Mouse (Mus musculus) CH12.LX (cell line): Measurements from ENCODE around the gene 1500015O10Rik. TPM values are rescaled to one million over a fixed set of nuclear protein-coding genes. Genes with fewer than 3 reads are reported as not detected.

Experiments
- DNase-seq: peaks from one replicate; pipeline ENCODE4 v3.0.0-alpha.2; 2013; ENCODE audit errors: extremely low read depth
- H3K27ac ChIP-seq: 2 replicates; pipeline ENCODE4 v1.5.1; 2012; ENCODE audit warnings: low read depth, mild to moderate bottlenecking, control low read depth, moderate library complexity; ENCODE audit not compliant: insufficient read depth
- H3K27me3 ChIP-seq: replicated peaks from 2 replicates; pipeline ENCODE3; 2012; ENCODE audit warnings: inconsistent platforms
- H3K36me3 ChIP-seq, 2 experiments: replicated peaks in 1 of 2; 2 replicates each; pipeline versions ENCODE3 to v1.6.1; 2012; ENCODE audit warnings: inconsistent platforms in 1 of 2, low read length in 1 of 2, mild to moderate bottlenecking in 1 of 2, mixed read lengths in 1 of 2, moderate library complexity in 1 of 2; ENCODE audit not compliant: control insufficient read depth in 1 of 2, insufficient read depth in 1 of 2
- H3K4me1 ChIP-seq, 2 experiments: 2 replicates each; pipeline ENCODE4 v1.6.1; 2012; ENCODE audit warnings: inconsistent platforms in 1 of 2, moderate library complexity in 1 of 2; ENCODE audit not compliant: insufficient read depth in 2 of 2, control insufficient read depth in 1 of 2
- H3K4me2 ChIP-seq: 2 replicates; pipeline ENCODE4 v1.6.1; 2012; ENCODE audit warnings: low read depth, mild to moderate bottlenecking, control low read depth; ENCODE audit not compliant: poor library complexity, insufficient read depth, severe bottlenecking
- H3K4me3 ChIP-seq, 3 experiments: fragments of 150-350 bp in 1 of 3; sonication (generic) in 1 of 3; replicated peaks in 1 of 3; 2 replicates each; pipeline versions ENCODE3 to v1.5.1; 2011 to 2012; ENCODE audit warnings: low read depth in 2 of 3, low read length in 2 of 3, mild to moderate bottlenecking in 2 of 3, moderate library complexity in 2 of 3, control low read depth in 1 of 3, improper control_type of control experiment in 1 of 3, inconsistent platforms in 1 of 3, mixed read lengths in 1 of 3; ENCODE audit not compliant: poor library complexity in 1 of 3
- H3K79me2 ChIP-seq: replicated peaks from 2 replicates; pipeline ENCODE4 v1.6.1; 2012; ENCODE audit warnings: mild to moderate bottlenecking, moderate library complexity; ENCODE audit not compliant: control insufficient read depth, poor library complexity, insufficient read depth, severe bottlenecking; ENCODE audit errors: extremely low read depth
- H3K9ac ChIP-seq: 2 replicates; pipeline ENCODE4 v1.6.1; 2012; ENCODE audit warnings: low read depth, mild to moderate bottlenecking, control low read depth, moderate library complexity; ENCODE audit not compliant: insufficient read depth
- H3K9me3 ChIP-seq: replicated peaks from 2 replicates; pipeline ENCODE3; 2012; ENCODE audit warnings: low read length, inconsistent platforms, mixed read lengths
- BHLHE40 ChIP-seq: IDR thresholded peaks from 2 replicates; pipeline ENCODE4 v1.6.1; 2011; ENCODE audit warnings: mild to moderate bottlenecking, low read depth, low read length, improper control_type of control experiment
- CTCF ChIP-seq, 2 experiments: IDR thresholded peaks in 1 of 2; conservative IDR thresholded peaks in 1 of 2; 2 replicates each; pipeline ENCODE4 v1.5.1; 2011 to 2012; ENCODE audit warnings: low read depth in 2 of 2, low read length in 2 of 2, improper control_type of control experiment in 1 of 2, inconsistent platforms in 1 of 2, mild to moderate bottlenecking in 1 of 2, moderate library complexity in 1 of 2
- E2F4 ChIP-seq: IDR thresholded peaks from 2 replicates; pipeline ENCODE4 v1.6.1; 2011; ENCODE audit warnings: low read depth, low read length, improper control_type of control experiment; ENCODE audit not compliant: insufficient replicate concordance
- ETS1 ChIP-seq: conservative IDR thresholded peaks from 2 replicates; pipeline ENCODE4 v1.6.1; 2012; ENCODE audit warnings: low read depth, mild to moderate bottlenecking, inconsistent platforms, low read length, improper control_type of control experiment, moderate library complexity
- GABPA ChIP-seq: IDR thresholded peaks from 2 replicates; pipeline ENCODE4 v1.6.1; 2012; ENCODE audit warnings: low read depth, low read length, improper control_type of control experiment, inconsistent platforms; ENCODE audit not compliant: insufficient replicate concordance
- JUND ChIP-seq: conservative IDR thresholded peaks from 2 replicates; pipeline ENCODE4 v1.6.1; 2011; ENCODE audit warnings: low read depth, low read length, improper control_type of control experiment
- KAT2A ChIP-seq: IDR thresholded peaks from 2 replicates; pipeline ENCODE4 v1.6.1; 2012; ENCODE audit warnings: low read length, improper control_type of control experiment, inconsistent platforms; ENCODE audit not compliant: insufficient replicate concordance
- MAX ChIP-seq: IDR thresholded peaks from 2 replicates; pipeline ENCODE4 v1.6.1; 2011; ENCODE audit warnings: low read length, improper control_type of control experiment
- MAZ ChIP-seq: IDR thresholded peaks from 2 replicates; pipeline ENCODE4 v1.6.1; 2012; ENCODE audit warnings: low read depth, mild to moderate bottlenecking, inconsistent platforms, low read length, improper control_type of control experiment, moderate library complexity
- MEF2A ChIP-seq: IDR thresholded peaks from 2 replicates; pipeline ENCODE4 v1.6.1; 2014; ENCODE audit warnings: low read depth, mild to moderate bottlenecking, inconsistent platforms, low read length, improper control_type of control experiment, borderline replicate concordance
- MXI1 ChIP-seq: IDR thresholded peaks from 2 replicates; pipeline ENCODE4 v1.6.1; 2011; ENCODE audit warnings: mild to moderate bottlenecking, low read depth, low read length, improper control_type of control experiment
- MYC ChIP-seq: IDR thresholded peaks from 2 replicates; pipeline ENCODE4 v1.6.1; 2011; ENCODE audit warnings: low read depth, mild to moderate bottlenecking, improper control_type of control experiment, low read length
- NRF1 ChIP-seq: IDR thresholded peaks from 2 replicates; pipeline ENCODE4 v1.6.1; 2014; ENCODE audit warnings: low read depth, mild to moderate bottlenecking, inconsistent platforms, low read length, improper control_type of control experiment, moderate library complexity
- POLR2A ChIP-seq: IDR thresholded peaks from 2 replicates; pipeline ENCODE4 v1.6.1; 2011; ENCODE audit warnings: low read depth, mild to moderate bottlenecking, improper control_type of control experiment, low read length
- RAD21 ChIP-seq: IDR thresholded peaks from 2 replicates; pipeline ENCODE4 v1.6.1; 2011; ENCODE audit warnings: low read depth, mild to moderate bottlenecking, low read length, improper control_type of control experiment, moderate library complexity
- RCOR1 ChIP-seq: conservative IDR thresholded peaks from 2 replicates; pipeline ENCODE4 v1.6.1; 2012; ENCODE audit warnings: low read depth, mild to moderate bottlenecking, inconsistent platforms, low read length, improper control_type of control experiment
- SIN3A ChIP-seq: IDR thresholded peaks from 2 replicates; pipeline ENCODE4 v1.6.1; 2012; ENCODE audit warnings: low read length, improper control_type of control experiment, inconsistent platforms
- SMC3 ChIP-seq: IDR thresholded peaks from 2 replicates; pipeline ENCODE4 v1.6.1; 2011; ENCODE audit warnings: low read depth, low read length, improper control_type of control experiment
- TBP ChIP-seq: conservative IDR thresholded peaks from 2 replicates; pipeline ENCODE4 v1.6.1; 2011; ENCODE audit warnings: low read depth, low read length, improper control_type of control experiment
- UBTF ChIP-seq: IDR thresholded peaks from 2 replicates; pipeline ENCODE4 v1.6.1; 2012; ENCODE audit warnings: low read depth, mild to moderate bottlenecking, inconsistent platforms, low read length, improper control_type of control experiment, moderate library complexity
- USF1 ChIP-seq: IDR thresholded peaks from 2 replicates; pipeline ENCODE4 v1.6.1; 2014; ENCODE audit warnings: low read depth, mild to moderate bottlenecking, inconsistent platforms, low read length, improper control_type of control experiment
- USF2 ChIP-seq: conservative IDR thresholded peaks from 2 replicates; pipeline ENCODE4 v1.6.1; 2011; ENCODE audit warnings: low read depth, low read length, improper control_type of control experiment
- ZNF384 ChIP-seq: IDR thresholded peaks from 2 replicates; pipeline ENCODE4 v1.6.1; 2012; ENCODE audit warnings: low read depth, low read length, improper control_type of control experiment, inconsistent platforms
- dilution Hi-C: fragments of 300-500 bp; cut with MboI; formaldehyde crosslinking; loops from 2 replicates; pipeline ENCODE4 v1.14.3; 2020; ENCODE audit warnings: low sequenced_read_pairs; ENCODE audit not compliant: extremely low pct_unique_long_range_greater_than_20kb, extremely low pct_ligation_motif_present
- in situ Hi-C: fragments of 300-500 bp; cut with MboI; formaldehyde crosslinking; loops from 3 replicates; pipeline ENCODE4 v1.14.3; 2019; ENCODE audit warnings: low sequenced_read_pairs, low pct_ligation_motif_present, low pct_unique_long_range_greater_than_20kb, mixed read lengths
- polyA plus RNA-seq: library from polyadenylated mRNA; unstranded; fragments of >175 nt; gene quantifications from 2 replicates; pipeline ENCODE4 v1.2.1, GENCODE M21; 2012; ENCODE audit warnings: low read depth; ENCODE audit not compliant: insufficient read length
- total RNA-seq, 2 experiments: library from RNA; depleted of rRNA; stranded (reverse); fragments of 300-350 nt in 1 of 2; fragments of >200 nt in 1 of 2; gene quantifications; 2 replicates each; pipeline ENCODE4 v1.2.3; 2012 to 2014

The 1500015O10Rik gene
- total and polyA plus RNA-seq, 3 experiments, result not detected

DNA sequence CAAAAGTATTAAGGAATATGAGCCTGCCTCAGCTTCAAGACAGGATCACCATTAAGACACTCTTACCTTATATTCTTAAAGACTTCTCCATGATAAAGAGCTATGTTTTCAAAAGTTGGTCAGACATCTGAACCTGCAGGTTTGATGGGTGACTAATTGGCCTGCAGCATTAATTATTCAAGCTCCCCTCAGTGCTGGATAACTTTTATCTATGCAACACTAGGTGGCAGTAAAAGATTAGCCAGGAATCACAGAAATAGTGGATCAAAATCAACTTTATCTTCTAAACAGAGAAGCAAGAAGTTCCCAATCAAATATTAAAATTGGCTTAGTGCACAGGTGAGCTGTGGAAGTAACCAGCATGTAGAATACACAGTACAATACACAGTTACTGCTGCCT lies 29.7 kb downstream of the 1500015O10Rik start:
- Histone ChIP-seq H3K36me3 (peaks cover 16 to 88% of the 10 kb centered on the region in 2 experiments), H3K4me2 (no peak overlapping the region), H3K79me2 (no peaks in the 10 kb centered on the region), H3K9me3 (no peaks in the 10 kb centered on the region), H3K27ac (no peak overlapping the region), H3K4me1 (no peaks in the 10 kb centered on the region)
- no peak for DNase-seq
- TF ChIP-seq SMC3 (peak; percentile 42), JUND (no peak), RAD21 (peak; percentile 70), MYC (no peak), MXI1 (no peak), CTCF (conservative IDR thresholded peaks at IDR 0.05 in 1 of 2, IDR thresholded peaks at IDR 0.05 in 1 of 2; ENCODE audit: low read depth in 2 of 2, low read length in 2 of 2) (peak; percentile 7 to 63; a peak in 2 of 4 replicates)
- TF ChIP-seq, all 38 proteins: peak for 3
- H3K9ac ChIP-seq, result no peak overlapping the region
- in situ Hi-C loops (loop anchor here (25.0 kb wide), 1 partner anchor 277 kb away; no protein-coding TSS in a partner anchor), dilution Hi-C loops (no loop called here)
- no peaks in the 10 kb centered on the region for H3K27me3 ChIP-seq
- no peak overlapping the region for H3K4me3 ChIP-seq

DNA sequence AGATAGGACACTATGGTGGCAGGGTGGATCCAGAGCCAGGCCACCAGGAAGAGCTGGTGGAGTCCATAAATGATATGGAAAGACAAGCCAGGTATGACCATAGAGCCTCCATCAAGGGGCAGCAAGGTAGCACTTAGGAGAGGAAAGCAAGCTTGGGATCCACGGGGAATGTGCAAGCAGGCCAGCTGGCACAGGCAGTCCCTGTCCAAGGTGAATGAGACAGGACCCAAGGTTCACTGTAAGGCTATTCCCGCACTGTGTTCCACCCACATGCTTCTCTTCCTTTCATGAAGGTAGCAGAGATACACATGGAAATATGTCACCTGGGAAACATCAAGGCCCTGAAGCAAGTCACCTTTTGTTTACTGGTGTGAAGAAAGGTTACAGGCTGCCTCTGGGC lies 34.1 kb downstream of the 1500015O10Rik start:
- no peak for TF ChIP-seq RAD21
- no peak for TF ChIP-seq USF1
- no peak for TF ChIP-seq E2F4
- TF ChIP-seq MAX, result no peak
- no peak for TF ChIP-seq CTCF (conservative IDR thresholded peaks at IDR 0.05 in 1 of 2, IDR thresholded peaks at IDR 0.05 in 1 of 2; ENCODE audit: low read depth in 2 of 2, low read length in 2 of 2)
- TF ChIP-seq TBP, result no peak
- no peak for TF ChIP-seq BHLHE40
- no peak for TF ChIP-seq RCOR1
- no peak for TF ChIP-seq NRF1
- no peak for TF ChIP-seq MEF2A
- Histone ChIP-seq H3K4me3 (no peak overlapping the region), H3K9ac (no peak overlapping the region), H3K27me3 (no peaks in the 10 kb centered on the region), H3K79me2 (no peaks in the 10 kb centered on the region), H3K27ac (no peak overlapping the region), H3K36me3 (peaks cover 17 to 86% of the 10 kb centered on the region in 2 experiments), H3K9me3 (no peaks in the 10 kb centered on the region), H3K4me1 (no peaks in the 10 kb centered on the region), H3K4me2 (no peak overlapping the region)
- dilution Hi-C loops, result no loop called here
- in situ Hi-C loops, result loop anchor here (25.0 kb wide), 1 partner anchor 273 kb away; no protein-coding TSS in a partner anchor
- DNase-seq, result no peak

DNA sequence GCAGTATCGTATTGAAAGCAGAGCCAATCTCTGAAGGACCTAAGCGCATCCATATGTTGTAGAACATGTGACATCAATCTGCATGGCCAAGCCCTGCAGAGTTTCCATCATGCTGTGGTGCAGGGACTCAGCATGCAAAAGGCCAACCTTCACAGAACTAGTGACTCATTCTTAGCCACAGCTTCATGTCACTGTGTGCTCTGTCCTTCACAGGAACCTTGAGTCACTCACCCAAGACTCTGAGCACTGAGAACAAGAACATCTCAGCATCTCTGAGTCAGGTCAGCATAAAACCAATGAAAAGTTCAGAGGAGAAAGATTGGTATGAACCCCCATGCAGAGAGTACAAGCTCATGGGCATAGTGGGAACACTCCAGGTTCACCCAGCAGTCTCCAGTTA lies 35.9 kb downstream of the 1500015O10Rik start:
- dilution Hi-C loops (no loop called here), in situ Hi-C loops (loop anchor here (25.0 kb wide), 1 partner anchor 271 kb away; no protein-coding TSS in a partner anchor)
- no peak for TF ChIP-seq JUND
- TF ChIP-seq ZNF384, result no peak
- no peak for TF ChIP-seq MAX
- no peak for TF ChIP-seq ETS1
- TF ChIP-seq RCOR1, result no peak
- TF ChIP-seq MAZ, result no peak
- TF ChIP-seq UBTF, result no peak
- TF ChIP-seq BHLHE40, result no peak
- TF ChIP-seq USF2, result no peak
- no peak for TF ChIP-seq USF1
- TF ChIP-seq NRF1, result no peak
- TF ChIP-seq SIN3A, result no peak
- TF ChIP-seq KAT2A, result no peak
- TF ChIP-seq GABPA, result no peak
- TF ChIP-seq POLR2A, result no peak

More for the DNA sequence above, 35.9 kb downstream of the 1500015O10Rik start:
- Histone ChIP-seq H3K9me3 (no peaks in the 10 kb centered on the region), H3K4me2 (no peak overlapping the region), H3K27me3 (no peaks in the 10 kb centered on the region), H3K9ac (no peak overlapping the region), H3K36me3 (peaks cover 25 to 90% of the 10 kb centered on the region in 2 experiments), H3K79me2 (no peaks in the 10 kb centered on the region), H3K4me3 (no peak overlapping the region), H3K4me1 (no peaks in the 10 kb centered on the region), H3K27ac (no peak overlapping the region)
- DNase-seq, result peak; percentile 34
